Mouse (Mus musculus) thymus, adult 18-20 months (tissue): ENCODE results near the gene Xntrpc.
A peak's percentile ranks its signal among the peaks of the same experiment; 100 is the strongest.
"Not testable (repeated sequence)": the region's sequence is repeated elsewhere in the genome, so short reads cannot be mapped to it uniquely, and the experiment has no call there.

Experiments
- DNase-seq, 2 experiments: peaks; one replicate each; pipeline ENCODE4 v3.0.0; 2022; ENCODE audit warnings: mixed read lengths in 2 of 2

Gene Xntrpc

GRCm38 (mm10) chr7:102065046-102065891 is at the start of gene Xntrpc, which contains the start of the genes Rnf121 and Xndc1:
Gene Xntrpc, plus strand, starts transcription at chr7:102065713.
Gene Rnf121, minus strand, starts transcription at chr7:102065469.
Gene Xndc1, plus strand, starts transcription at chr7:102065511.
- peak; percentile 88 to 89 for DNase-seq

- DNase-seq = no peak
Measured at GRCm38 (mm10) chr7:102016936-102017335, 48.6 kb upstream of the Xntrpc start.

GRCm38 (mm10) chr7:102017452-102017851 is 48.1 kb upstream of the Xntrpc start:
- no peak for DNase-seq

DNA sequence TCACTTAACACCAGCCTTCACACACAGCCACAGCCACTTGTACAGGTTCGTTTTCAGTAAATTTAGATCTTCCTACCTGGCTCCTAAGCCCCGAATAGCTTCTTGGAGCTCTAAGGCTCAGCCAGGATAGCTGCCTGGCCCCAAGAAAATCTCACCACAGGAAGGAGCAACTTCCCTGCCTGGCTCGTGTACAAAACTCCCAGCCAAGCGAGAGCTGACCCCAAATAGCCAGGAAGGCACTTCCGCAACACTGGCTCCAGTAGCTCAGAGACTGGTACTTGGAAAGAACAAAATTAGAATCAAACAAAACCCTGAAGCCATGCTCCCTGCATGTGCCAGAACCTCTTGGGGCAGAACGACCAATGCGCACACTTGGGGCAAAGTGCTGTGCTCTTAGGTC is 47.5 kb upstream of the Xntrpc start:
- no peak for DNase-seq

GRCm38 (mm10) chr7:102018590-102018989 is 46.9 kb upstream of the Xntrpc start, which contains the start of gene Il18bp:
Gene Il18bp, minus strand, starts transcription at chr7:102018690.
- DNase-seq = no peak

DNA sequence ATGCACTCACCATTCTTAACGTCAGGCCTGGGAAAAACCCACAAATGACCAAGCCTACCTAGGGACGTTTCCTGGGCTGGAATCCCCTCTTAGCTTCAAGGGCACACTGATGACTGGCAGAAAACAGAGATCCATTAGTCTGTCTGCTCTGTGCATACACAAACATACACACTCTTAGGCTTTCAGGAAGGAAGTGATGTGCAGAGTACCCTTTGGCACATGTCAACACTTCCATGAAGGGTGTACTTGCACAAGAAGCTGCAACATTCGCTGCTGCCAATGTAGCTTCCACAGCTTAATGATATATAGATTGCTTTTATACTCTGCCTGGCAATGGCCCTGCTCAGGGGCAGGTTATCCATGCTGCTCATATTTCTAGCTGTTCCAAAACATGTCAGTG is 46.2 kb upstream of the Xntrpc start:
- DNase-seq = no peak

- not testable (repeated sequence) for DNase-seq
Measured at GRCm38 (mm10) chr7:102020934-102021333, 44.6 kb upstream of the Xntrpc start.

DNA sequence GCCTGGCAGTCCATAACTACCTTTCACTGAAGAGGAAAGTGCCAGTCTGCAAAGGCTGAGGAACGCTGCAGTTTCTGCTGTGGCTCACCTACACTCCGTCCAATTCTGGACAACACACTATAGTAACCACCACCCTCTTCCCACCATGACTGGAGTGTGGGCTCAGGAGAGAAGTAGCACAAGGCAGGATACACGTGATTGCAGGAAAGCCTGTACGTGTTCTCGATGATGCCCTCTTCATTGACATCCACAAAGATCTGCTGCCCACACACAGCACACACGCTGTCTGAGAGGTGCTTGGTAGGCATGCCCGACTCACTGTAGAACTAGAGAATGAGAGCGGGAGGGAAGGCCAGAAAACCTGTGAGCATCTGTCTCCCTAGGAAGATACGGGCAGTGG is 41.7 kb upstream of the Xntrpc start:
- no peak for DNase-seq

- no peak for DNase-seq
Measured at GRCm38 (mm10) chr7:102025187-102026119, 40.1 kb upstream of the Xntrpc start.

GRCm38 (mm10) chr7:102034904-102035303 is 30.6 kb upstream of the Xntrpc start:
- no peak for DNase-seq

DNA sequence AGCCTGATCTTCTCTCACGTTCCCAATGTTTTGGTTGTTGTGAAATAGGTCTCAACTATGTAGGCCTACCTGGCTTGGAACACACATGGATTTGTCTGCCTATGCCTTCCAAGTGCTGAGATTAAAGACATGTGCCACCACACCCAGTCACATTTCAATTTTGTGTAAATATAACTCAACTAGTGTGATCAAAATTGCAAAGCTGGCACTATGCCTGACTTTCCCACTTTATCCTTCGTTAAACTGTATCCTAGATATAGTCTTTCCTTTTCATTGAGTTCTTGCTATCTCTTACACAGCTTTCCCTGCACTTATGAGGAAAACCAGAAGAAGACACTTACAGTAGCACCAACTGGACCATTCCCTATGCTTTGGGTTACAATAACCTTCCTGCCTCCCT is 30.0 kb upstream of the Xntrpc start:
- no peak for DNase-seq

- DNase-seq = no peak
Measured at GRCm38 (mm10) chr7:102037318-102037717, 28.2 kb upstream of the Xntrpc start.

- DNase-seq = no peak
Measured at GRCm38 (mm10) chr7:102042314-102042713, 23.2 kb upstream of the Xntrpc start.

GRCm38 (mm10) chr7:102048524-102048923 is 17.0 kb upstream of the Xntrpc start:
- DNase-seq = not testable (repeated sequence)

GRCm38 (mm10) chr7:102061353-102061752 is 4.2 kb upstream of the Xntrpc start:
- no peak for DNase-seq

DNA sequence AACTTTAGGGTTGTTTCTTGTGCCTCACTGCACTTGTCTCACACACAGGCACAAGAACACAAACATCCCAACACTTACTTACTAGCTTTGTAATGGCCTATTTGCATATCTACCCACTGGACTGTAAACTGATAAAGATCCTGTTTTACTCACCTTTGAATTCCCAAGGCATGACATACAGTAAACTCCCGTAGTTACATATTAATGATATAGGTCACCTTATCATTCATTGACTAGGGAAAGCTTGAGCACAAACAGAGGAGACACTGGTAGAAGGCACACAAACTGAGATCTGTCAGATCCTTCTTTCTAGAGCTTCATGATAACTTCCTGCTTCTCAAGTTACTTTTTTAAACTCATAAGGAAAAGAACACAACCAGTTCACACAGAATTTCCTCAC is 3.3 kb upstream of the Xntrpc start:
- no peak for DNase-seq

DNA sequence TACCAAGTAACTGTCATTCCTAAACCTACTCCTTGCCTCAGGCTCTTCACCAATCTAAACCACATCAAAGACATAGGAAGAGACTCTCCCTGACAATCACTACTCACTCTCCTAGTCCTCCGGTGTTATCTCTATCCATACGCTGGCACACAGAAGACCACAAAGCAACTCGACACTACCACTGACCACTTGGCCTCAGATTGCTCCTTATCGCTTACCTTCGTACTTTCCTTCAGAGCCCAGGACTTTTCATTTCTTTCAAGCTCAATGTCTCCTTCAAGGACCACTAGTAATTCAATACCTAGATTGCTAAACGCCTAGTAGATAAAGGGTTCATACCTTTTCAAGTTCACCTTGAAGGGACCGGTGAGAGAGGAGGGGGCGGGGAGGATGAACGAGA is 1.6 kb upstream of the Xntrpc start:
- no peak for DNase-seq

GRCm38 (mm10) chr7:102064655-102065045 is 863 bp upstream of the Xntrpc start:
- no peak for DNase-seq

DNA sequence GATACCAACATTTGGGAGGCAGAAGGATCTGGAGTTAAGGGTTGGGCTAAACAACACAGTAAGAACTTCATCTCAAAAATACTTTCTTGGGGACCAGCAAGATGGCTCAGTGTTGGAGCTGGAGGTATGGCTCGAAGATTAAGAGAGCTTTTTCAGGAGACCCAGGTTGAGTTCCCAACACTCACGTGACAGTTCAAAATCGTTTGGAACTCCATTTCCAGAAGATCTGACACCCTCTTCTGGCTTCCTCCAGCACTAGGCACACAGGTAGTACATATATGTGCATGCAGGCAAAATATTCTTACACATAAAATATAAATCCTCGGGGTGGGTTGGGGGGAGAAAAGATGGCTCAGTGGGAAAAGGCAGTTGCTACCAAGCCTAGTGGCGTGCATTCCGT is 850 bp downstream of the Xntrpc start:
- DNase-seq = no peak

GRCm38 (mm10) chr7:102076714-102077296 is 11.3 kb downstream of the Xntrpc start:
- no peak for DNase-seq

DNA sequence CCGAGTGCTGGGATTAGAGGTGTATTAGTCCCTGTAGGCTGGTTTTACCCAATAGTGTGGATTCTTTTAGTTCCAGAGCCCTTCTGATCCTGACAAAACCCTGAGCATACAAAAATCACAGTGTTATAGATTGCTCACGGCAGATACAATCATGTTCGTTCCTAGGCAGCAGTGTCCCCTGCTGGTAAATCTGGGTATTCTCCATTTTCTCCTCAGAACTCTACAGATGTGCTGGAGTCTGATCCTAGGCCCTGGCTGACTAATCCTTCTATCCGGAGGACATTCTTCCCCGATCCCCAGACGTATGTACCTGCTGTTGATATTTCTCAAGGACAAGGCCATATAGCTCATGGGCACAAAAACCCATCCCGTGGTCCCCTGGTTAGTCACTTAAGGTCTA is 13.0 kb downstream of the Xntrpc start:
- no peak for DNase-seq

DNA sequence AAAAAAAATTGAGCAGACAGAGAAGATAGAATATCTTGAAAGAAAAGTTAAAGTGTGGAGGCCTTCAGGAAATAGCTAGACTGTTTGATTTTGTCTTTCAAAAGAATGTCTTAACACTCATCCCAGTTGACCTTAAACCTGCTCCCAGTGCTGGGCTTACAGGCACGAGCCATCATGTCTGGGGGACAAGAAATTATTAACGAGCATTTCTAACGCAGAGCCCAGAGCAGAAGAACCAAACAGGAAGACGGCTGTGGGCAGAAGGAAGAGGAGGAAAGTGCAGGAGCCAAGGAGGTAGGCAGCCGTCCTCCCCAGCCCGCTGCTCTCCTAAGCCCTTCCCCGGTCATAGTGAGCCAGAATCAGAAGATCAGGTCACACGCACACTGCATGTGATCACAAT is 14.8 kb downstream of the Xntrpc start:
- DNase-seq = no peak

- DNase-seq = no peak
Measured at GRCm38 (mm10) chr7:102081784-102082183, 16.3 kb downstream of the Xntrpc start.
